Mouse (Mus musculus) CD8-positive naive resting alpha-beta T cell, adult 57 days (primary cell): ENCODE data around the gene Olfr342. TPM values are rescaled to one million over a fixed set of nuclear protein-coding genes. Genes with fewer than 3 reads are reported as not detected.

Source experiments
- total RNA-seq: library from RNA; stranded (reverse); gene quantifications from one replicate; pipeline ENCODE4 v1.2.4, GENCODE M21; 2023

Olfr342 gene
- total RNA-seq = not detected

DNA sequence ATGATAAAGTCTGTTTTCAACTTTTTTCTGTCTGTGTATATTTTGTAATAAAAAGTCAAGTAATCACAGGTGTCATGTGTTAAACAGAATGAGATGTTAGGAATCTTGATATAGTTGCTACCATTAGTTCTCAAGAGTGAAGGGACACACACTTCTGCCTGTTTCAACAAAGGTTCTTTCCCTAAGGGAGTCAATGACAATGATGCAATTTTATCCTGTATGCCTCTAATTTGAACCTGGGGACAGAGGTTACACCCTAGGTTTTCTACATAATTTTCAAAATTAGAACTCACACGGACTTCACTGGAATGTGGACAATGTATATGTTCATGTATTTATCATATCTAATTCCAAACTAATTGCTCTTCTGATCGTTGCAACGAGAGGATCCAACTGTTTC is at the start of gene Olfr342:
Gene Olfr342, plus strand, starts transcription at position 301 of the 400 bp plus-strand sequence.

DNA sequence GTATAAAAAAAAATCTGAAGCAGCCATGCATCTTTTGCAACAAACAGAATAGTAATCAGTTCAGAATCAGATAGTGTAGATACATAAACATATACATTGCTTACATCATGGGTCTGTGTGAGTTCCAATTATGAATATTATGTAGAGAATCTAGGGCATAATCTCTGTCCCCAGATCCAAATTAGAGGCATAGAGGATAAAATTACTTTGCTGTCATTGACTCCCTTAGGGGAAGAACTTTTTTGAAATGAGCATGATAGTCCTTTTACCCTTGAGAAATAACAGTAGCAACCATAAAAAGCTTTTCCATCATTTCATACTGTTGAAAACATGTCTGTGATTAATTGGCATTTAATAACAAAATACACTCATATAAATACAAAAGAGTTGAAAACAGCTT is 42.4 kb upstream of the Olfr342 start, which contains the start of gene Olfr341:
Gene Olfr341, minus strand, starts transcription at position 101 of the 400 bp plus-strand sequence.

DNA sequence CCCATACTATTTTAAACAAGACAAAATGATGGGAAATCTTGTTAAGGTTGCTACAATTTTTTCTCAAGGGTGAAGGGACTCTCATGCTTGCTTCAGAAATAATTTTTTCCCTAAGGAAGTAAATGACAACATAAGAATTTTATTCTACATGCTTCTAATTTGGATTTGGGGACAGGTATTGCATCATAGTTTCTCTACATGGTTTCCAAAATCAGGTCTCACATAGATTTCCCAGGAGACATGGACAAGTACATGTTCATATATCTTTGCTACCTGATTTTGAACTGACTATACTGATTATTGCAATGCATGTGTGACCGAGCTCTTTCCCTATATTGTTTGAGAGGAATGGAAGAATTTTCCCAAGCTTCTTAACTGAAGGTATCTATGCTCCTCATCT is 41.6 kb downstream of the Olfr342 start, which contains the start of gene Olfr344:
Gene Olfr344, plus strand, starts transcription at position 301 of the 400 bp plus-strand sequence.

Other genes starting within 250 kb of the Olfr342 start
- gene Olfr338, start 151.5 kb upstream of the Olfr342 start, total RNA-seq = 0.15 TPM
- gene Olfr339, start 106.1 kb upstream of the Olfr342 start, total RNA-seq = not detected
- gene Olfr340, start 72.4 kb upstream of the Olfr342 start, total RNA-seq = not detected
- gene Olfr341, start 42.5 kb upstream of the Olfr342 start, total RNA-seq = not detected
- gene Olfr344, start 41.7 kb downstream of the Olfr342 start, total RNA-seq = not detected
- not detected for gene Olfr345, start 115.0 kb downstream of the Olfr342 start, total RNA-seq
- not detected for gene Olfr346, start 160.8 kb downstream of the Olfr342 start, total RNA-seq
- not detected for gene Olfr347, start 206.9 kb downstream of the Olfr342 start, total RNA-seq